Mouse (Mus musculus): ENCODE data around the gene Maml2.

The Maml2 gene

DNA sequence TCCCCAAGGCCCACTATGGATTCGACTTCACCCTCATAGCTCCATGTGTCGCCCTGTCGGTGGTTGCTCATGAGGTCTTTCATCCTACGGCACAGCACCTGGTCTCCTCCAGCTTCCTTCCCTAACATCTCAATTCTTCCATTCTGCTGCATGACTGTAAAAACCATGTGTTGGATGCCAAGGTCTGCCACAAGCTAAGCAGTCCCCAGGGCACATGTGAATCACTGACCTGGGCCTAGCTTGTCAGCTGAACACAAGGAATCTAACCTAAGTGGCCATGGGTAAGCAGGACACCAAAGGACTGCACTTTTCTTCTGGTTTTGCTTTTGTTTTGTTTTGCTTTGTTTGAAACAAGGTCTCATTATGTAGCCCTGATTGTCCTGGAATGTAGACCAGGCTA lies 271.3 kb downstream of the Maml2 start:
- DNase-seq (ENCODE audit: low spot score in 2 of 2): no peak

- no peak for DNase-seq (ENCODE audit: low spot score in 2 of 2)
Measured at GRCm38 (mm10) chr9:13572847-13573246, 275.1 kb downstream of the Maml2 start.

GRCm38 (mm10) chr9:13574059-13574458 lies 276.3 kb downstream of the Maml2 start:
- no peak for DNase-seq (ENCODE audit: low spot score in 2 of 2)

DNA sequence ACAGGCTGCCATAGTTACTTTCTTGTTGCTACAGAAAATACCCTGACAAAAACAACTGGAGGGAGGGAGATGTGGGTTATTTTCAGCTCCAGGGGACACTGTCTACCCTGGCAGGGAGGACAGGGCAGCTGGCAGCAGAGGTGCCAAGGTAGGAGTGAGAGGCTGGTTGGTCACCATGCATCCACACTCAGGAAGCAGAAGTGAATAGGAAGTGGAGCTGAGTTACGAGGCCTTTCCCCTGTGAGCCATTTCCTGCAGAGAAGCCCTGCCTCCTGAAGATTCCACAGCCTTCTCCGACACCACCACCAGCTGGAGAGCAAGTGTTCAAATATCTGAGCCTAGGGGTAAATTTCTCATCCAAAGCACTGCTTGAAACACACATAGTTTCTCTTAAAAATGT lies 277.2 kb downstream of the Maml2 start:
- no peak for DNase-seq (ENCODE audit: low spot score in 2 of 2)

DNA sequence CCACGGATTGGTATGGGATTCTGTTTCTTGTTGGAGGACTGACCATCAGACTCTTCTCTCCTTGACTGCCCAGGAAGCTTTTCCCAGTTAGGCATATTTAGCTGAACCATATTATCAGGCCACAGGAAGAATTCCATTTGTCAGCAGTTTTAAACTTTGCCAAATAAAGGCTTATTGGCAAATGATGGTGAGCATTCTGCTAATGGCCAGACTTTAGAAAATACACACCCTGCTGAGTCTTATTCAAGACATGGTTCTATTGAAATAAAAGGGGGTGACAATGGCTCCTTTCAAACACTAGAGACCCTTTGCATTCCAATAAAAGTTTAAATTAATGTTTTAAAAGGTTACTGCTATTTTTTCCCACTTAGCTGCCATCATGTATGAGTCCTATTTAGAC lies 279.4 kb downstream of the Maml2 start:
- DNase-seq (ENCODE audit: low spot score in 2 of 2): no peak

- no peak for DNase-seq (ENCODE audit: low spot score in 2 of 2)
Measured at GRCm38 (mm10) chr9:13581184-13581583, 283.4 kb downstream of the Maml2 start.

DNA sequence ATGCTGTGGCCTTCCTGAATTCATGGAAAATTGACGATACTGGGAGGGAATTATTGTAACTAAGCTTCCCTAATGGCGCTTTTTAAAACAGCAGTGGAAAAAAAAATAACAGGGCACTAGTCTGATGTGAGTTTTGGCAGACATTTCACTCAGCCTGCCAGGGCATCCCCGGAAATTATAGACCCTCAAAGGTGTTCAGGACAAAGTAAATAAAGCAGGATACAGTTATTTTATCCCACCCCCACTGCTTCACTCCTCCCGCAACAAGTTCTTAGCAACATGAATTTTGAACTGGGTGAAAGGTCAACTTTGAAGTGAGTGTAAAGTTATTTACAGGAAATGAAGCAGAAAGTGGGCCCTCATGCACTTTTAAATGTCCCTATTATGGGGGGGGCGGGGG lies 286.2 kb downstream of the Maml2 start:
- no peak for DNase-seq (ENCODE audit: low spot score in 2 of 2)

- no peak for DNase-seq (ENCODE audit: low spot score in 2 of 2)
Measured at GRCm38 (mm10) chr9:13584435-13584834, 286.7 kb downstream of the Maml2 start.

DNA sequence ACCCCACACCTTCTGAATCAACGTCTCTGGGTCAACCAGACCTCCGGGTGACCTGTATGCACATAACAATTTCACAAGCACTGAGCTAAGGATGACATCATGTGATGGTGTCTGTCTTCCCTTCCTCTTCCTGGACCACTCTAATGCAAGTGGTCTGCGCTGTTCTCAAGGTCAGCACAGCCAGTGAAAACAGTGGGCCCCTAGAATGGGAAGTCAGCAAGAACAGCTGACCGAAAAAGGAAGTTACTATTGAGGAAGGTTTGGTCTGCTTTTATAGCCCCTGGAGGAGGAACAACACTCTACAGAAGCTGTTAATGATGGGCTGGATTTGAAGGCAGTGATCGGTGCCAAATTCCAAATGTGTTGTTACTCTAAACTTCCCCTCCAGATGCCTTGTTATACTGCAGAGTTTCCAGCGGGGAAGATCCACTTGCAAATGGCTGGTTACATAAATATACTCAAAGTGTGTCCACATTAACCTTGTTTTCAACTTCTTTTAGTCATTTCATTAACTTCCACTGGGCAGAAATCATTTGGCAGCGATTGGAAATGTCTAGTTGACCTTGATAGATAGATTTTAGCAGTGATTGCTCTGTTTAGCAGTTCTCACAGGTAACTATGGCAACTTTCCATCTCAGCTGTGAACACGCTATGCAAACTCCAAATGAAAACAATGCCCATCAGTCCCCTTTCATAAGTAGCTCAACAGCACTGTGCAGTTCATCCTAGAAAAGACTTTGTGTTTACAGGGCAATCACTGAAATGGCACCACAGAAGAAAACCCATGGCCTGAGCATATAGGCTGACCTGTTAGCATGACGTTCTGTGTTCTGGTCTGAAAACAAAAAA lies 289.6 kb downstream of the Maml2 start:
- DNase-seq (ENCODE audit: low spot score in 2 of 2): peak in 1 of 2 experiments; percentile 41

- DNase-seq (ENCODE audit: low spot score in 2 of 2): no peak
Measured at GRCm38 (mm10) chr9:13588786-13589185, 291.0 kb downstream of the Maml2 start.

GRCm38 (mm10) chr9:13592701-13593100 lies 294.9 kb downstream of the Maml2 start:
- no peak for DNase-seq (ENCODE audit: low spot score in 2 of 2)

DNA sequence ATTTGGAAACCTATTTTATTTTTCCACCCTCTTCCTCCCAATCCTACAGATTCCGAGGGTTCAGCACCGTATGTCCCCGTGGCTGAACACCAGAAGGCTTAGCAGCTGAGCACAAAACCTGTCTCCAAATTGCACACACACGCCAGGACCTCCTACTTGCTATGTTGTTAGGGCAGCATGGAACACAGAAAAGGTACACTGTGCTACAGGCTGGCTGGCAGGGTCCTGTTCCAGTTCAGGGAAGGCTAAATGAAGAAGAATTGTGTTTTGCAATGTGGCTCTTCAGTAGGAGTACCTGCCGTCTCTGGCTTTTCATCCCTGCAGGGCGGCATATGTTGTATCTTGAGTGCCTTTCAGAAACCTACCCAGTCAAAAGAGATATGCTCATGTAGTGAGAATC lies 300.0 kb downstream of the Maml2 start:
- DNase-seq (ENCODE audit: low spot score in 2 of 2): no peak

GRCm38 (mm10) chr9:13598596-13599333 lies 301.0 kb downstream of the Maml2 start:
- DNase-seq (ENCODE audit: low spot score in 2 of 2): no peak

DNA sequence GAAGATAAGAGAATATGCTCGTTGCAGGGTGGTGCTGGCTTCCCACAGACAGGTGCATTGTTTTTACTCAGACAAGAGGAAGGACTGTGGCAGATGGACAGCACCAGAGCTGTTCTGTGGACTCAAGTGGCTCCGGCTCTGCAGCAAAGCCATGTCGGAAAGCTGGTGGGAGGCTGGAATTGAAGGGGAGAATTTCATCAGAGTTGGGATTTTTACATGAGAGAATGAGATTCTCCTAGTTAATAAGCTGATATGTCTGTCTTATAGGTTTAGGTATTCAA lies 301.5 kb downstream of the Maml2 start:
- no peak for DNase-seq (ENCODE audit: low spot score in 2 of 2)

GRCm38 (mm10) chr9:13599800-13600199 lies 302.0 kb downstream of the Maml2 start:
- no peak for DNase-seq (ENCODE audit: low spot score in 2 of 2)

DNA sequence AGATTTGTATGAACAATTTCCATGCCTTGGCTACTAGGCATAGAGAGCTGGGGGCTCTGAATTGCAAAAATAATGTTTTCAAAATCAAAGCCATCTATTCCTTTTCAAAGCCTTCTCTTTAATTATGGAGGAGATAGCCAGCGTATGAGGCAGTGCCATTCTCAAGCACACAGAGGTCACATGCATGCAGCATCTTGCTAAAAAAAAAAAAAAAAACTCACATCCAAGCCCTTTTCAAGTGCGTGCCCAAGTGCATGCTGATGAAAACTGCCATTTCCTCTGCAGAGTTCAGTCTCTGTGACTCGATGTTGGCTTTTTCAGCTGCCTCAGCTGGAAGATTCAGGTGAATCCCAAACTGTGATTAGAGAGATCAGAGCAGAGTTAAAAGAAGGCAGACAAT lies 304.0 kb downstream of the Maml2 start:
- DNase-seq (ENCODE audit: low spot score in 2 of 2): no peak

DNA sequence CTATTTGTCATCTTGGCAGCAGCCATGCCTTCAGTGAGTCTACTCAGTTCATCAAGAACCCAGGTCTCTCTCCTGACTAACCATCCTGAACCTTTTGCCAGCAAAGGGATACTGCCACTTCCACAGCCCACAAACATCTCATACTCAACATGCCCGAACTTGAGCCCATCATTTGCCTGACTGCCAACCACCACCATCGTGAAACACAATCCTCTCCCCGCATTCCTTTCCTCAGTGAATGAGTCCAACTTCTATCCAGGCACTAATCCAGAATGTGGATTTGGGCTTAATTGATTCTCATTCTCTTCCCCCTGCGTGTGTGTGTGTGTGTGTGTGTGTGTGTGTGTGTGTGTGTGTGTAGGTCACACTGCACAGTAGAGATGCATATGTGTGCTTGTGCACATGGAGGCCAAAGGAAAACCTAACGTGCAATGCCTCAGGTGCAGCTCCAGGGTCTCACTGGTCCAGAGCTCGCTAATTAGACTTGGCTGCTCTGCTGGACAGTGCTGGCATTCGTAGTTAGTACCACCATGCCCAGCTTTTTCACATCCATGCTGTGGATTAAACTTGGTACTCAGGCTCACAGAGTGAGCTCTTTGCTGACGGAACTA lies 305.9 kb downstream of the Maml2 start:
- DNase-seq (ENCODE audit: low spot score in 2 of 2): no peak

GRCm38 (mm10) chr9:13607609-13608185 lies 309.9 kb downstream of the Maml2 start:
- no peak for DNase-seq (ENCODE audit: low spot score in 2 of 2)

DNA sequence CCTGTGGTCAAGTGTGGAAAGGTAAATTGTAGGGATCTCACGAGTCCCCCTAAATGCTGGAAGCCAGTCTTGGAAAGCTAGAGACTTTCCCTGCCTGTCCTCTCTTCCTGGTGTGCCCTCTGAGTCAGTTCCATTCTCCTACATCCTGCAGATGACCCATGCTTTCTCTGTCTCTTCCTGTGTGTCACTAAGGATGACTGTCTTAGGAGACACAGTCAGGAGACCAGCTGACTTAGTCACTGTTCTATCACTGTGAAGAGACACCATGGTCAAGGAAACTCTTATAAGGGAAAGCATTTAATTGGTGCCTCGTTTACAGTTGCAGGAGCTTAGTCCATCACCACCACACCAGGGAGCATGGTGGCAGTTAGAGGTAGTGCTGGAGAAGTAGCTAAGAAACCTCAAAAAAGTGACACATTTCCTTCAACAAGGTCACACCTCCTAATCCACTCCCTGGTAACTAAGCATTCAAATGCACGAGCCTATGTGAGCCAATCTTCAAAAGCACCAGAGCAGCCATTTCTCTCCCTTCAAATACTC lies 310.8 kb downstream of the Maml2 start:
- no peak for DNase-seq (ENCODE audit: low spot score in 2 of 2)

DNA sequence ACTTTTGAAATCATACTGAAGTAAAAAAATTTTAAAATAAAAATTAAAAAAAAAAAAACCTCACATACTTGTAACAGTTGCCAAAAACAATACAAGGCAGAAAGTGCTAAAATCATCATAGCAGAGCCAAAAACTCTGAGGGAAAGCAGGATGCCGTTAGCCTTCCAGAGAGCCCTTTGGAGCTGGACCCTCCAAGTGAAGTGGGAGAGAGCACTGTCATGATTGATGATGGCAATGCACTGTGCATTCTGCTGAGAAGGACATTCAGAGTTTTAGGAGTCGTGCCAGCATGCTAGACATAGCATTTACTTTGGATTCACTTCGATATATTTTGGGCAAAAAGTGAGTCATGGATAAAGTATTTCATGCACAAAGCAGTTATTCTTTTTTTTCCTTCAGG lies 313.8 kb downstream of the Maml2 start:
- no peak for DNase-seq (ENCODE audit: low spot score in 2 of 2)

- no peak for DNase-seq (ENCODE audit: low spot score in 2 of 2)
Measured at GRCm38 (mm10) chr9:13612371-13612770, 314.6 kb downstream of the Maml2 start.
